Mouse (Mus musculus) bone marrow macrophage, adult 2 months (primary cell): ENCODE measurements around the gene Hist1h2ad.
"Not testable (repeated sequence)": the region's sequence is repeated elsewhere in the genome, so short reads cannot be mapped to it uniquely, and the experiment has no call there.

Source experiments
- CTCF ChIP-seq: IDR thresholded peaks from 2 replicates; pipeline ENCODE4 v1.5.1; 2012; ENCODE audit warnings: low read depth, mild to moderate bottlenecking, low read length, moderate library complexity
- POLR2A ChIP-seq: IDR thresholded peaks from 2 replicates; pipeline ENCODE4 v1.6.1; 2012; ENCODE audit warnings: mild to moderate bottlenecking, low read depth, low read length, borderline replicate concordance

- not testable (repeated sequence) for TF ChIP-seq CTCF, POLR2A
Observed at GRCm38 (mm10) chr13:23539821-23540220, 34.4 kb upstream of the Hist1h2ad start.
